Mouse (Mus musculus) olfactory bulb, adult 2 months (tissue): ENCODE measurements around the gene Uba6. TPM values are rescaled to one million over a fixed set of nuclear protein-coding genes. Genes with fewer than 3 reads are reported as not detected.

Source experiments
- H3K27ac ChIP-seq: fragments of 200-500 bp; 2 replicates; pipeline ENCODE4 v1.5.1; 2012; ENCODE audit warnings: low read depth, low read length; ENCODE audit not compliant: insufficient read depth
- H3K4me1 ChIP-seq: fragments of 200-500 bp; 2 replicates; pipeline ENCODE4 v1.6.1; 2012; ENCODE audit warnings: low read length; ENCODE audit not compliant: control insufficient read depth, insufficient read depth
- H3K4me3 ChIP-seq: fragments of 200-500 bp; 2 replicates; pipeline ENCODE4 v1.5.1; 2012; ENCODE audit warnings: mild to moderate bottlenecking, low read depth, low read length, moderate library complexity; ENCODE audit not compliant: insufficient read depth
- CTCF ChIP-seq: fragments of 200-500 bp; IDR thresholded peaks from 2 replicates; pipeline ENCODE4 v1.5.1; 2012; ENCODE audit warnings: low read depth, mild to moderate bottlenecking, low read length, moderate library complexity; ENCODE audit not compliant: insufficient read depth
- POLR2A ChIP-seq: fragments of 200-500 bp; IDR thresholded peaks from 2 replicates; pipeline ENCODE4 v1.6.1; 2012; ENCODE audit warnings: mild to moderate bottlenecking, low read depth, low read length, moderate library complexity; ENCODE audit not compliant: insufficient read depth
- WGBS: fragments of 180-500 bp; shearing (Covaris S2); methylation state at CpG from one replicate; pipeline ENCODE4 v1.1.7; 2018; 5-methylcytosine and 5-hydroxymethylcytosine counted together
- polyA plus RNA-seq: library from polyadenylated mRNA; stranded (reverse); fragments of >200 nt; gene quantifications from 2 replicates; pipeline ENCODE4 v1.2.4, GENCODE M21; 2012; ENCODE audit warnings: low replicate concordance; ENCODE audit not compliant: missing spikeins, insufficient read depth, insufficient read length

Uba6 gene
- polyA plus RNA-seq = 52.6 TPM in 1 of 2 replicates, not detected in the other

DNA sequence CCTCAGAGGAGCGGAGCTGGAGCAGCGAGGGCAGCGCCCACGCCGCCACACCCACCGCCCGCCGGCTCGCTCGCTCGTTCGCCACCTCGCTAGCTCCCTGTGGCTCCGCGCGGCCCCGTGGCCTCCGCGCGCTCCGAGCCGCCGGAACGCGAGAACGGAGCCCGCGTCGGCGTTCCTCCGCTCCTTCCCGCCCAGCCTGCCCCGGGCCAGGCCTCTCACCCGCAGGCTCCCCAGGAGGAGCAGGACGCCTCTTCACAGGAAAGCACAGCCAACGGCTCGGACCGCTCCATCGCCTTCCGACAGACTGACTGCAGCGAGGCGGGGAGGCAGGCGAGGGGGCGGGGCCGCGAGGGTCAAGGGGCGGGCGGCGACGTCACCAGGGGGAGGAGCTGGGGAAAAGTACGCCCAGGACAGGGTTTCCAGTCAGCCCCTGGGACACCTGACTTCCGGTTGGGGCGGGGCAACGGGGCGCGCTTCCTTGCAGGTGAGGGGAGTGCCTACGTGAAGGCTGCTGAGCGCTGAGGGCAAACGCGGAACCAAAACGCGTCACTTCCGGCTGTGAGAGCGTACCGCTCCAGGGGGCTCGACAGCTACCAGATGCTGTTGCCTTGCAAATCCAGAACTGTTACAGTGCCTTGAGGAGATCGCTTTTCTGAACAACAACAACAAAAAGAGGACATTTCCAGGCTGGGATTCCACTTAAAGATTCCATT, at the start of gene Uba6:
Gene Uba6, minus strand, starts transcription at position 355 of the 713 bp plus-strand sequence.
- Histone ChIP-seq H3K4me3 (peak within 1 kb of the TSS; percentile 98), H3K4me1 (no peaks in the 10 kb centered on the region), H3K27ac (peak within 1 kb of the TSS; percentile 88)
- peak; percentile 73; the same call in 1 of the 2 replicates for TF ChIP-seq POLR2A
- TF ChIP-seq CTCF = no peak
- WGBS = under 1% methylated on average over 67 of the region's 67 CpGs

DNA sequence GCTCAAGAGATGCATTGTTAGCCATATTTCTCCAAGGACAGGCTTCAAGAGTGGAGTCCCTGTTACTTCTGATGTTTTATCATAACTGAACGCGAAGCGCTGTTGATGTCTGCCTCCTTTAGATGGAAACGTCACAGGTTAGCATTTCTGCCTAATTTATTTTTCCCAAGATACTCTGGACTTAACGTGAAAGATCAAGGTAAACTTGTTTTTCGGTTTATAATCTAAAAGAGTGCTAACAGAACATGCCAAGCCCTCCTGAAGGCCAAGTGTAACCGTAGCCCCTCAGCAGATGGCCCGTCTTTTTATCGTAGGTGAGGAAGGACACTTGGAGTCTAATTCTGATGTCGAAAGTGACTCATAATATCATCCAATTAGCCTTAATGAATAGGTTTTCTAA, 25.2 kb upstream of the Uba6 start, which contains the start of gene Gnrhr:
Gene Gnrhr, minus strand, starts transcription at position 101 of the 400 bp plus-strand sequence.
- Histone ChIP-seq H3K4me1 (no peaks in the 10 kb centered on the region), H3K4me3 (no peak within 1 kb of the TSS), H3K27ac (no peak within 1 kb of the TSS)
- 91% methylated on average over 10 of the region's 10 CpGs for WGBS
- TF ChIP-seq POLR2A = no peak
- no peak for TF ChIP-seq CTCF

DNA sequence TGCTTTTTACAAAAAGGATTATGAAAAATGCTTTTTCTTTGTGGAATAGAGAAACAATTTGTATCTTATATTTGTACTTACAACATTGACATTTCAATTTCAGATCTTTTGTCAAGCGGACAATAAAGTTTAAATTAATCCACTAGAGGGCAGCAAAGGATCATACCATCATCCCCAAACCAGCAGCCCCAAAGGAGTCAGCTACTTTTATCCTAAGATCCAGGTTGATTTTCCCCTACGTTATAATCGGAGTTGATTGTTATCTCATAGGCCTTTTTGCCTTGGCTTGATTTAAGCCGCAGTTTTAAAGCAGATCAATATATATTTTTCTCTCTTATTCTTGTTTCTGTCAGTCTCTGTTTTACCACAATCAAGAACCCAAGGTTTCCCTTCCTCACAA, 18.8 kb upstream of the Uba6 start:
- TF ChIP-seq CTCF (no peak), POLR2A (no peak)
- no peak overlapping the region for H3K27ac ChIP-seq
- no peak overlapping the region for H3K4me3 ChIP-seq
- 8% methylated on average over 4 of the region's 4 CpGs for WGBS
- H3K4me1 ChIP-seq = no peaks in the 10 kb centered on the region

DNA sequence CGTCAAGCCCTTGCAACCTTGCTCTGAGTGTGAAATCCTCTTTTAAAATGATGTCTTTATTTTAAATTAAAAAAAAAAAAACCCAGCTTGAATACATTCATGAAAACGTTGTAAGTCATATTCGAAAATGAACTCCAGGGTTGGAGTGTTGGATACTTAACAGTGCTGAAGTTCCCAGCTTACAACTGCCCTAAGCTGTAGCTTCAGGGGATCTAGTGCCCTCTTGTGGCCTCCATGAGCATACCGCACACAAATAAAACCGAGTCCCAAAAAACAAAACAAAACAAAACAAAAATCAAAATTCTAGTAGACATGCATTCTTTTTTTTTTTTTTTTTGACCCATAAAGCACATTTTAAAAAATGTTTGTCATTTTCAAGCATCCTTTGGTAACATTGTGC, 18.2 kb upstream of the Uba6 start:
- WGBS = 24% methylated on average over 5 of the region's 5 CpGs
- TF ChIP-seq CTCF = no peak
- TF ChIP-seq POLR2A = no peak
- Histone ChIP-seq H3K27ac (no peak overlapping the region), H3K4me3 (no peak overlapping the region), H3K4me1 (no peaks in the 10 kb centered on the region)

DNA sequence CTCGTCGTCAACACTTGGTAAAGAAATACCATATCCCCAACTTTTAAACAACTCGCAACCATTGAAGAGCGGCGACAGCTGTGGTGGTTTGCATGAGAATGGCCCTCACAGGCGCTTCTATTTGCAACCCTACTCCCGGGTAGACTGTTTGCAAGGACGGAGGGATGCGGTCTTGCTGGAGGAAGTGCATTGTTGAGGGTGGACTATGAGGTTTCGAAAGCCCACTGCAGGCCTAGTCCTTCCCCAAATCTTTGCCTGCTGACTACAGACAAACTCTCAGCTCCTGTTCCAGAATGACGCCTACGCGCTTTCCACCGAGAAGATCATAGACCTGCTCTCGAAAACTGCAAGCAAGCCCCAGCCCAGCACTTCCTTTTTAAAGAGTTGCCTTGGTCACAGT, 17.7 kb upstream of the Uba6 start:
- Histone ChIP-seq H3K4me3 (no peak overlapping the region), H3K27ac (no peak overlapping the region), H3K4me1 (no peaks in the 10 kb centered on the region)
- TF ChIP-seq POLR2A (no peak), CTCF (no peak)
- WGBS = 47% methylated on average over 15 of the region's 15 CpGs

DNA sequence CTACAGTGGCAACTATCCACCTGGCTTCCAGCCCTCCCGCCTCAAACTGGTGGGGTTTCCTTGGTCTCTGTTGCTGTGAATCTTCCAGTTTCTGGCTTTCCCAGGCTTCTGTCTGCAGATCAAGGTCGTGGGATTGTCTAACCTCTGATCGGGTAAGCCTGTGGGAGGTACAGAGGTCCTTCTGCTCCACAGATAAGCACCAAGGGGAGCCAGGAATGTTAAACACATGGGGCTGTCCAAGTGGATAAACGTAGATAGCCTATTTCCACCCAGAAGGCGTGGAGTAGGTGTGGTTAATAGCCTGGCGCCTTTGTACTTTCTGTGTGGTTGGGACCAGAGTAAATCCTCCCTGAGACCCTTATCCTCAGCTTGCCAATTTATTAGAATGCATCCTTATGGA, 14.8 kb upstream of the Uba6 start:
- 86% methylated on average over 6 of the region's 6 CpGs for WGBS
- H3K4me1 ChIP-seq = no peaks in the 10 kb centered on the region
- TF ChIP-seq POLR2A = no peak
- no peak for TF ChIP-seq CTCF
- no peak overlapping the region for H3K4me3 ChIP-seq
- H3K27ac ChIP-seq = no peak overlapping the region

DNA sequence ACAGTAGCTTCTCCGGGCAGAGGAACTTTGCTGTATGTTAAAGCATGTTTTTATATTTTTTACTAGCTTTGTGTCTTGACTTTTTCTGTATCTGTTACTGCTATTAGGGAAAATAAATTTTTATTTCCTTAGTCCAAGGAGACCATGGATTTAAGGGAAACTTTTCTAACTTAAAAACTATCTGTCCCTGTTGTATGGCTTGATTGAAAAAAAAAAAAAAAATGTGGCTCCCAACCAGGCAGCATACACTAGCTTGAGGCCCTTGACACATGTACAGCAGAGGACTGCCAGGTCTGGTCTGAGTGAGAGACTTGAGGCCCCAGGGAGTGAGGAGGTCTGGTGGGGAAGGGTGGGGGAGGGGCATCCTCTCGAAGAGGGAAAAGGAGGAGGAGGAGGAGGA, 1.2 kb upstream of the Uba6 start:
- 57% methylated on average over 2 of the region's 2 CpGs for WGBS
- no peak overlapping the region for H3K4me3 ChIP-seq
- TF ChIP-seq POLR2A (no peak), CTCF (no peak)
- H3K27ac ChIP-seq = no peak overlapping the region
- H3K4me1 ChIP-seq = no peaks in the 10 kb centered on the region

DNA sequence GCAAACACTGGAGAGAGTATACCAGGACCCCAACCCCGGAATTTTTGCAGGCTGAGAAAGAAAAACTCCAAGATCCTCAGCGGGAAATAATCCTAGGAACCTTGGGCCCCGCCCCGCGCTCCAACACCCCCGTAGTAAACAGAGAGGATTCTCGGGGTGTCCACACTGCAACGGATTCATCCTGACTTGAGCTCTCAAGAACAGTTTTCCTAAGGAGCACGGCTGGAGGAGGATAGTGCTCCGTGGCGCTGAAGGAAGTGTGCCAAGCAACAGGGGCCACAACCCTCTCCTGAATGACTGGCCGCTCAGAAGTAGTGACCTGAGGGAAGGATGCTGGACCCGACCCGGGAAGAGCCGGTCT, 535 bp downstream of the Uba6 start:
- Histone ChIP-seq H3K27ac (peak overlapping the region; percentile 88), H3K4me1 (no peaks in the 10 kb centered on the region), H3K4me3 (peak overlapping the region; percentile 98)
- under 1% methylated on average over 15 of the region's 15 CpGs for WGBS
- no peak for TF ChIP-seq CTCF

DNA sequence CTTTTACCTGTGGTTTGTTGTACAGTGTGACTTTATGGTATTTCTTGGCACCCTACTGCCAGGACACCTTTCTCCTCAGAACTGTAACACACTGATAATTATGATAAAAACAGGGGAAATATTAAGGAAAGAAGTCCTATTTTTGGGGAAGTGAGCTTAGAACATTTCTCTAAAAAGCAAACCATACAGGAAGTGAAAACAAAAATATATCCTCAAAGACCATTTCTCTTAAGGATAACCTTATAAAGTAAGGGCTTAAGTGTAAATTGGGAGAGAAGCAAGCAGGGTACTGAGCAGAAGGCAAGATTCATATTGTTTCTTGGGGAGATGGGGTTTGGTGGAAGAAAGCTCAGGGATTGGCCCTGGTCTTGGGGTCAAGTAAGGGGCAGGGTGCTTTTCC, 42.8 kb downstream of the Uba6 start:
- no peak for TF ChIP-seq CTCF
- no peak for TF ChIP-seq POLR2A
- Histone ChIP-seq H3K4me1 (no peaks in the 10 kb centered on the region), H3K27ac (no peak overlapping the region), H3K4me3 (no peak overlapping the region)

DNA sequence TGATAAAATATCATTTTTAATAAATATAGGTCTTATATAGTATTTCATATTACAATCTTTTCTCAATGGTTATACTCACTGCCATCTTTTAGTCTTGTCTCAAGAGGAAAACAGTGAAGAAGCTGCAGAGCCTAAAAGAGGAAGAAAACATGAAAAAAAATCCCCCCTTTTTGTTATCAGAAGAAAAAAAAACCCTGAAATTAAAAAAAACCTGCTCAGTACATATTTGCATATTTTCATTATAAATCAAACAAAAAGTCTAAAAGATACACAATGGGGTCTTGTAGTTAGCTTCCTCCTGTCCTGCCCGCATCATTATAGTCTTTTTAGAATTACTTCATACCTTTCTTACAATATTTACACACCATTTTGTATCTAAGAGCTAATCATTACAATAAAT, 43.9 kb downstream of the Uba6 start:
- WGBS = 100% methylated on average over 1 of the region's 1 CpGs
- Histone ChIP-seq H3K4me3 (no peak overlapping the region), H3K27ac (no peak overlapping the region), H3K4me1 (no peaks in the 10 kb centered on the region)
- TF ChIP-seq POLR2A (no peak), CTCF (no peak)
